Mouse (Mus musculus): ENCODE results near the gene Klhl36. TPM values are rescaled to one million over a fixed set of nuclear protein-coding genes. Genes with fewer than 3 reads are reported as not detected.

Klhl36 gene
- polyA plus RNA-seq, 1 experiment from 2014 or later, result 9.2 TPM

- Histone ChIP-seq H3K27me3 (ENCODE audit: control insufficient read depth, insufficient read depth, low read length) (peaks cover 14% of the 10 kb centered on the region), H3K9ac (ENCODE audit: low read depth, low read length) (no peak overlapping the region), H3K4me1 (replicated peaks; ENCODE audit: control insufficient read depth, insufficient read depth, low read length) (no peaks in the 10 kb centered on the region), H3K4me2 (replicated peaks; ENCODE audit: low read depth, low read length) (no peak overlapping the region), H3K27ac (ENCODE audit: low read depth, low read length) (no peak overlapping the region), H3K9me3 (ENCODE audit: control insufficient read depth, low read length) (no peaks in the 10 kb centered on the region), H3K4me3 (ENCODE audit: low read depth, low read length) (no peak overlapping the region), H3K36me3 (ENCODE audit: control insufficient read depth, insufficient read depth, low read length) (no peaks in the 10 kb centered on the region)
- ATAC-seq (ENCODE audit: low FRiP score) (no peak), DNase-seq (ENCODE audit: low spot score) (no peak)
- 73% methylated on average over 8 of the region's 8 CpGs for WGBS
Observed at GRCm38 (mm10) chr8:119901952-119902351, 39.9 kb downstream of the Klhl36 start.

- Histone ChIP-seq H3K9ac (ENCODE audit: low read depth, low read length) (no peak overlapping the region), H3K4me3 (ENCODE audit: low read depth, low read length) (no peak overlapping the region), H3K4me2 (replicated peaks; ENCODE audit: low read depth, low read length) (no peak overlapping the region), H3K36me3 (ENCODE audit: control insufficient read depth, insufficient read depth, low read length) (no peaks in the 10 kb centered on the region), H3K4me1 (replicated peaks; ENCODE audit: control insufficient read depth, insufficient read depth, low read length) (no peaks in the 10 kb centered on the region), H3K27ac (ENCODE audit: low read depth, low read length) (no peak overlapping the region), H3K9me3 (ENCODE audit: control insufficient read depth, low read length) (no peaks in the 10 kb centered on the region), H3K27me3 (ENCODE audit: control insufficient read depth, insufficient read depth, low read length) (no peaks in the 10 kb centered on the region)
- 60% methylated on average over 12 of the region's 12 CpGs for WGBS
- no peak for DNase-seq (ENCODE audit: low spot score)
- ATAC-seq (ENCODE audit: low FRiP score), result no peak
Observed at GRCm38 (mm10) chr8:119904323-119904911, 42.4 kb downstream of the Klhl36 start.

GRCm38 (mm10) chr8:119909944-119910546, 48.0 kb downstream of the Klhl36 start, which contains the start of gene Usp10:
Gene Usp10, plus strand, starts transcription at chr8:119910360.
- H3K9me3 ChIP-seq (ENCODE audit: control insufficient read depth, low read length), result no peaks in the 10 kb centered on the region
- H3K4me1 ChIP-seq (replicated peaks; ENCODE audit: control insufficient read depth, insufficient read depth, low read length), result peaks cover 8% of the 10 kb centered on the region; the same call in 1 of the 2 replicates
- H3K9ac ChIP-seq (ENCODE audit: low read depth, low read length), result peak within 1 kb of the TSS; percentile 87
- peak within 1 kb of the TSS; percentile 82 for H3K4me2 ChIP-seq (replicated peaks; ENCODE audit: low read depth, low read length)
- peak within 1 kb of the TSS; percentile 87 for H3K27ac ChIP-seq (ENCODE audit: low read depth, low read length)
- DNase-seq (ENCODE audit: low spot score) (no peak), ATAC-seq (ENCODE audit: low FRiP score) (peak; percentile 38)
- peak within 1 kb of the TSS; percentile 89 for H3K4me3 ChIP-seq (ENCODE audit: low read depth, low read length)
- no peaks in the 10 kb centered on the region for H3K27me3 ChIP-seq (ENCODE audit: control insufficient read depth, insufficient read depth, low read length)
- no peaks in the 10 kb centered on the region for H3K36me3 ChIP-seq (ENCODE audit: control insufficient read depth, insufficient read depth, low read length)
- 31% methylated on average over 13 of the region's 13 CpGs for WGBS

GRCm38 (mm10) chr8:119910547-119911257, 48.6 kb downstream of the Klhl36 start, which contains the start of gene Gm20388:
Gene Gm20388, plus strand, starts transcription at chr8:119910841.
- Histone ChIP-seq H3K4me1 (replicated peaks; ENCODE audit: control insufficient read depth, insufficient read depth, low read length) (peaks cover 8% of the 10 kb centered on the region; the same call in 1 of the 2 replicates), H3K36me3 (ENCODE audit: control insufficient read depth, insufficient read depth, low read length) (no peaks in the 10 kb centered on the region), H3K9me3 (ENCODE audit: control insufficient read depth, low read length) (no peaks in the 10 kb centered on the region), H3K27me3 (ENCODE audit: control insufficient read depth, insufficient read depth, low read length) (no peaks in the 10 kb centered on the region), H3K27ac (ENCODE audit: low read depth, low read length) (peak within 1 kb of the TSS; percentile 87), H3K4me2 (replicated peaks; ENCODE audit: low read depth, low read length) (peak within 1 kb of the TSS; percentile 82), H3K4me3 (ENCODE audit: low read depth, low read length) (peak within 1 kb of the TSS; percentile 89), H3K9ac (ENCODE audit: low read depth, low read length) (peak within 1 kb of the TSS; percentile 87)
- under 1% methylated on average over 88 of the region's 97 CpGs for WGBS
- ATAC-seq (ENCODE audit: low FRiP score), result peak; percentile 93
- peak; percentile 98 for DNase-seq (ENCODE audit: low spot score)

- peaks cover 8% of the 10 kb centered on the region; the same call in 1 of the 2 replicates for H3K4me1 ChIP-seq (replicated peaks; ENCODE audit: control insufficient read depth, insufficient read depth, low read length)
- no peak for DNase-seq (ENCODE audit: low spot score)
- peak; percentile 70 for ATAC-seq (ENCODE audit: low FRiP score)
Observed at GRCm38 (mm10) chr8:119911258-119911962, 49.3 kb downstream of the Klhl36 start.

GRCm38 (mm10) chr8:119912643-119913042, 50.6 kb downstream of the Klhl36 start:
- no peaks in the 10 kb centered on the region for H3K9me3 ChIP-seq (ENCODE audit: control insufficient read depth, low read length)
- H3K36me3 ChIP-seq (ENCODE audit: control insufficient read depth, insufficient read depth, low read length), result no peaks in the 10 kb centered on the region
- no peak for DNase-seq (ENCODE audit: low spot score)
- H3K4me2 ChIP-seq (replicated peaks; ENCODE audit: low read depth, low read length), result peak overlapping the region; percentile 82
- ATAC-seq (ENCODE audit: low FRiP score), result no peak
- H3K4me1 ChIP-seq (replicated peaks; ENCODE audit: control insufficient read depth, insufficient read depth, low read length), result peaks cover 8% of the 10 kb centered on the region; the same call in 1 of the 2 replicates
- WGBS, result 41% methylated on average over 6 of the region's 6 CpGs
- no peak overlapping the region for H3K27ac ChIP-seq (ENCODE audit: low read depth, low read length)
- H3K9ac ChIP-seq (ENCODE audit: low read depth, low read length), result 0 out of 2 replicates have a peak overlapping the region, but pooled peaks have one; percentile 1
- H3K27me3 ChIP-seq (ENCODE audit: control insufficient read depth, insufficient read depth, low read length), result no peaks in the 10 kb centered on the region
- H3K4me3 ChIP-seq (ENCODE audit: low read depth, low read length), result 0 out of 2 replicates have a peak overlapping the region, but pooled peaks have one; percentile 89

More at GRCm38 (mm10) chr8:119911258-119911962, 49.3 kb downstream of the Klhl36 start:
- Histone ChIP-seq H3K9ac (ENCODE audit: low read depth, low read length) (peak overlapping the region; percentile 87), H3K4me3 (ENCODE audit: low read depth, low read length) (peak overlapping the region; percentile 89), H3K36me3 (ENCODE audit: control insufficient read depth, insufficient read depth, low read length) (no peaks in the 10 kb centered on the region), H3K4me2 (replicated peaks; ENCODE audit: low read depth, low read length) (peak overlapping the region; percentile 82), H3K9me3 (ENCODE audit: control insufficient read depth, low read length) (no peaks in the 10 kb centered on the region), H3K27ac (ENCODE audit: low read depth, low read length) (peak overlapping the region; percentile 87), H3K27me3 (ENCODE audit: control insufficient read depth, insufficient read depth, low read length) (no peaks in the 10 kb centered on the region)
- WGBS, result under 1% methylated on average over 30 of the region's 30 CpGs

- Histone ChIP-seq H3K36me3 (ENCODE audit: control insufficient read depth, insufficient read depth, low read length) (no peaks in the 10 kb centered on the region), H3K27ac (ENCODE audit: low read depth, low read length) (no peak overlapping the region), H3K4me3 (ENCODE audit: low read depth, low read length) (0 out of 2 replicates have a peak overlapping the region, but pooled peaks have one; percentile 6), H3K4me1 (replicated peaks; ENCODE audit: control insufficient read depth, insufficient read depth, low read length) (peaks cover 8% of the 10 kb centered on the region; the same call in 1 of the 2 replicates), H3K9me3 (ENCODE audit: control insufficient read depth, low read length) (no peaks in the 10 kb centered on the region), H3K9ac (ENCODE audit: low read depth, low read length) (0 out of 2 replicates have a peak overlapping the region, but pooled peaks have one; percentile 8), H3K27me3 (ENCODE audit: control insufficient read depth, insufficient read depth, low read length) (no peaks in the 10 kb centered on the region), H3K4me2 (replicated peaks; ENCODE audit: low read depth, low read length) (no peak overlapping the region)
- 77% methylated on average over 3 of the region's 3 CpGs for WGBS
- ATAC-seq (ENCODE audit: low FRiP score) (no peak), DNase-seq (ENCODE audit: low spot score) (no peak)
Observed at GRCm38 (mm10) chr8:119913181-119913580, 51.1 kb downstream of the Klhl36 start.

GRCm38 (mm10) chr8:119914161-119914560, 52.1 kb downstream of the Klhl36 start:
- H3K27ac ChIP-seq (ENCODE audit: low read depth, low read length), result no peak overlapping the region
- no peaks in the 10 kb centered on the region for H3K36me3 ChIP-seq (ENCODE audit: control insufficient read depth, insufficient read depth, low read length)
- H3K4me1 ChIP-seq (replicated peaks; ENCODE audit: control insufficient read depth, insufficient read depth, low read length), result peaks cover 8% of the 10 kb centered on the region; the same call in 1 of the 2 replicates
- no peaks in the 10 kb centered on the region for H3K27me3 ChIP-seq (ENCODE audit: control insufficient read depth, insufficient read depth, low read length)
- no peak overlapping the region for H3K4me2 ChIP-seq (replicated peaks; ENCODE audit: low read depth, low read length)
- DNase-seq (ENCODE audit: low spot score) (no peak), ATAC-seq (ENCODE audit: low FRiP score) (no peak)
- no peaks in the 10 kb centered on the region for H3K9me3 ChIP-seq (ENCODE audit: control insufficient read depth, low read length)
- WGBS, result 65% methylated on average over 2 of the region's 2 CpGs
- H3K9ac ChIP-seq (ENCODE audit: low read depth, low read length), result no peak overlapping the region
- no peak overlapping the region for H3K4me3 ChIP-seq (ENCODE audit: low read depth, low read length)

Data from hindbrain, embryonic 11.5 days (tissue).